Mouse (Mus musculus) layer of hippocampus, adult 11-12 months (tissue): Measurements from ENCODE around the gene Nkrf.
A peak's percentile ranks its signal among the peaks of the same experiment; 100 is the strongest.

Experiments
- DNase-seq: peaks from one replicate; pipeline ENCODE4 v3.0.0; 2022; ENCODE audit warnings: low spot score

Nkrf gene

DNA sequence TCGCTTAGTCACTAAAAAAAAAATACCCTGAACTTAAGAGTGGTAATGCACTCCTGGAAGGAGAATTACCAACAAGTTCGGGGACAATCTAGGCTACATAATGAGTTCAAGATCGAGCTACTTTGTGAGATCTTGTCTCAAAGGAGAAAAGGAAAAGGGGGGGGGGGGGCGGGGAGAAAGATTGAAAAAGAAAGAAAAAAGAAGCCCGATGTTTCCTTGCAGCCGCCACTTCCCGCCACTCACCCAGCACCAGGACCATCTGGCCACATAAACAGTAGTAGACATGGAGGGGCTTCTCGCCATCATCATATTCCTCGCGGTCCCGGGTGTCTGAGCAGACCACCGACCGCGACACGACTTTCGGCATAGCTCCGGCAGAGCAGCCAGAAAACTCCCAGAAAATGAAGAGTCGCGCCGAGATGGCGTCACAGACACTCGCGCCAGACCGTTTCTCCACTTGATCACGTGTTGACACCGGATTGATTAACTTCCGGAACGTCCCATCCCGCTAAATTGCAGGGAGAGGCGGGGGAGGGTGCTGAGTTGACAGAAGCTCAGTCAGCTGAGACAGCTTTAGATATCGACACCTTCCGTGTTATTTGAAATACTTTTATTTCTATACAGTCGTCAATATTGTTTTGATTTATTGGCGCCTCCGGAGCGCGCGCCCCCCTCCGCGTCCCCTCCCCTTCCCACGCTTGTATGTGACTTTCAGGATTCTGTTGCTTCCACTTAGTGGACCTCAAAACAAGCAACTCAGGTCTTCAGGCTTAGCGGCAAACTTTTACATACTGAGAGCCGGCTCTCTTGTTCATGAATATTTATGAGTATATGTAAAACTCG is 38.7 kb downstream of the Nkrf start:
- DNase-seq = peak; percentile 80

DNA sequence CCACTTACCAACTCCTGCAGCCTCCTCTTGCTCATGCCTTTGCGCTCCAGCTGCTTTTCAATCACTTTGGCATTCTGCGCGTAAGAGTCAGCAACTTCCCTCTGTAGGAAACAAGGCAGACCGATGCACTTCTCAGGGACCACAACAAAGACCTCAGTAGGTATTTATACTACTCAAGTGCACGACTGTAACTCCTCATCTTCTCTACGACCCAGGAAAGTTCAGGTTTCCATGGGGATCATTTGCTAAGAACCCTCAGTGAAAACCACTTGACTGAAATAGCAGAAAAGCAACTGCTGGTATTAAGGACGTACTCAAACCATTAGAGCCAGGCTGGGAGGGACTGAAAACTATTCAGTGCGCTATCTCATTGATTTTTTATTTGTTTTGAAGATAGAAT is 50.1 kb downstream of the Nkrf start:
- no peak for DNase-seq

DNA sequence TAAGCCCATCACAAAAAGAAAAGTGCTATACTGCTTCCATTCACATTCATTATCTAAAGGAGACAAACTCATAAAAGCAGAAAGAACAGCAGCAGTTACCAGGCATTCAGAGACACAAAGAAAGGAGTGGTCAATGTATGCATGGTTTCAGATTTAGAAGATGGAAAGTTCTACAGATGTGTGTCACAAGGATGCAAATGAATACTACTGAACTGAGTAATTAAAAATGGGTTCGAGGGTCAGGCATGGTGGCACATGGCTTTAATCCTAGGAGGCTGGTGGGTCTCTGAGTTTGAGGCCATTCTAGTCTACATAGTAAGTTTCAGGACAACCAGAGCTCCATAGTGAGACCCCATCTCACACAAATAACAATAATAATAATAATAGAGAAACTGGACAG is 55.5 kb downstream of the Nkrf start:
- DNase-seq = no peak

DNA sequence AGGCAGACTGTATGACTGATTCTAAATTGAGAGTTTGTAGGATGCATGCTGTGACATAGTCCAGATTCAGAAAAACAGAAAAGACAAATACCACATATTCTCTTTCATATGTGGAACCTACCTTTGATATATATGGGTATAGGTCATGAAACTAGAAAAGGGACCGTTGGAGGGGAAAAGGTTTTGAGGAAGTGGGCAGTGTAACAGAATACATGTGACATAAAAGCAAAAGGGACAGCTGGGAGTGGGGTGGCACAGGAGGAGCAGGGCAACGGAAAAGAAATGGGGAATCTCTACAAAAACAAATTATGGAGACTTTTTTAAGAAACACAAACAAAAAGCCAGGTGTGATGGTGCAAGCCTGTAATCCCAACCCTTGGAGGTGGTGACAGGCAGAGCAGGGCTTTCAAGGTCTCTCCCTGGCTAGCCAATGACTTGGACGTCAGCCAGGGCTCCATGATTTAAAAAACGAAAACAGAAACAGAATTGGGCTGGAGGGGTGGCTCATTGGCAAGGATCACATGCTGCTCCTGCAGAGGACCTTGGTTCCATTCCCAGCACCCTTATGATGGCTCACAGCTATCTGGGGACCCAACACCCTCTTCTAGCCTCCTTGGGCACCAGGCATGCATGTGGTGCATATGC is 59.2 kb downstream of the Nkrf start:
- no peak for DNase-seq

DNA sequence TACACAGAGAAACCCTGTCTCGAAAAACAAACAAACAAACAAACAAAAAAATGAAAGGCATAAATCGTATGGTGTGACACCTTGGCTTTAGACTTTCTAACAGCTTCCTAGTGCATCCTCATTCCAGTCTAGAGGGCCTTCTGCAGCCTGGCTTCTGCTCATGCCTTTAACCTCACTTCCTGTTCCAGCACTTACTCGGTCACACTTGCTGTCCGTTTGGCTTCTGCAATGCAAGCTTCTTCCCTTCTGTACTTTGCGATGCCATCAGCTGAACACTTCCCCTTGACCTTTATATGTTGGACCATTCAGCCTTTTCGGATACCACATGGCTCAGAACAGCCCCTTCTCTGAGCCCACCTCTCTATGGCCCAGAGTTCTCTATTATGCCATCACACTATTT is 61.0 kb downstream of the Nkrf start:
- no peak for DNase-seq

DNA sequence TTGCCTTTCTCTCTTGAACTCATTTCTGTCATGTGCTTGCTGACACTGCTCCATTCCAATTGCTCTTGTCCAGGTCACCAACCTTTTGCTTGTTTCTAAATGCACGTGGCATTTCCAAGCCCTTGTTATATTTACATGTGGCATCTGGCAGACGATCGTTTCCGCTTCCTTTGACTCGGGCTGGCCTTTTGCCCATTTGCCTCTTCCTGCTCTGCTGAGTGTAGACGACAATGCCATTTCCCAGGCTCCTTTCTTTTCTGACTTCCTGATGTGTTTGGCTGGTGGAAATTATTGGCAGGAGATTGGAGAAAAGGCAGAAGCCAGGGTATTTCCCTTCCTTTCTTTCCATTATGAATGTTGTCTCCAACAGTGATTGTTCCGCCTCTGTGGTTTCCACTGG is 63.3 kb downstream of the Nkrf start:
- no peak for DNase-seq
